19 mouse cellular contexts compared by ENCODE assay signal in the genomic region with DNA sequence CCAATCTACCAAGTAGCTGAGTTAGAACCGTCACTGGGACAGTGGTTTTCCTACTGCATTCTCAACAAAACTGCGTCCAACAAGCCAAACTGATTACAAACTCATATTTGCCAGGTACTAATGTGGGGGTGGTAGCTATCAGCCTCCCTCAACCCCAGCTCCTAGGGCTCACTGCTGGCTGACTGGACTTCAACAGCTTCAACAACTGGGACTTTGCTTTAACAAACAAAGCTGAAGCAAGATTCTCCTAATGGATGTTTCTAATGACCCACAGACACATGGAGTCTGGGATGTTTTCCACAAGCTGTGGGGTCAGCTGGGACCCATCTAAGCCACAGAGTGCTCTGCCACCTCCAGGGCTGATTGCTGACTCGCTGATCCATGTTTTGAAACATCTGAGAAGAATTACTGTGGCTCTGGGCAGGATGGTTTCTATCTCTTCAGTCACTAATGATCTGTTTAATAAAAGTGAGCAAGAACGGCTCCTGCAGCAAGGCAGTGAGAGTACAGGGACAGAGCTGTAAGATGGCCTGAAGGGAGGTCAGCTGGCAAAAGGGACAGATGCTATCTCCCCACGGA. TPM values are rescaled to one million over a fixed set of nuclear protein-coding genes. Genes with fewer than 3 reads are reported as not detected.
DNase-seq lines count a peak whose midpoint lies in the region; ATAC-seq lines count a peak whose summit lies in the region.
"Had no signal": no experiment of that assay in that cellular context is flagged by ENCODE, and none has a peak within 500 bp of the region (broad histone marks: within the 10 kb centered on the region; RNA-seq: fewer than 3 reads in every experiment).

No protein-coding gene starts in this region.

- WGBS in intestine, embryonic 16.5 days = 75% methylated on average over 5 of the region's 5 CpGs
- 65% methylated on average over 5 of the region's 5 CpGs for WGBS in intestine, embryonic 15.5 days
- 51% methylated on average over 5 of the region's 5 CpGs for WGBS in liver, embryonic 15.5 days (ENCODE audit: insufficient replicate concordance)
- 86% methylated on average over 5 of the region's 5 CpGs for WGBS in midbrain, embryonic 13.5 days

- H3K27ac ChIP-seq in intestine, embryonic 16.5 days (ENCODE audit: low read length) = peak overlapping the region; percentile 20; the same call in 1 of the 2 replicates
- no peak overlapping the region for H3K27ac ChIP-seq in intestine, embryonic 15.5 days
- peak overlapping the region; percentile 39 for H3K27ac ChIP-seq in liver, embryonic 15.5 days (replicated peaks)
- H3K27ac ChIP-seq in midbrain, embryonic 13.5 days = no peak overlapping the region
- H3K27ac ChIP-seq: lung, embryonic 15.5 days had no signal

- peak; percentile 60 for DNase-seq in NIH3T3 (ENCODE audit: low read depth)
- DNase-seq in lung, postnatal 4 days = peak; percentile 22 to 80
- no peak for DNase-seq in kidney, postnatal 10 days
- DNase-seq in right cerebral cortex, postnatal 10 days (ENCODE audit: low spot score in 2 of 2) = no peak
- DNase-seq: adrenal gland, postnatal 10 days; B cell, adult 2 months; cerebellum, adult 8-10 months; gastrocnemius, postnatal 25 days; heart, postnatal 4 days; kidney, postnatal 14 days; layer of hippocampus, adult 9-11 months had no signal

- peaks cover 2% of the 10 kb centered on the region; the same call in 1 of the 2 replicates for H3K4me1 ChIP-seq in intestine, embryonic 16.5 days (ENCODE audit: control insufficient read depth, insufficient read depth, low read length)
- H3K4me1 ChIP-seq in intestine, embryonic 15.5 days (replicated peaks) = 0 out of 2 replicates have a peak, but pooled peaks cover 3% of the 10 kb centered on the region
- H3K4me1 ChIP-seq in liver, embryonic 15.5 days (replicated peaks) = peaks cover 15% of the 10 kb centered on the region
- no peaks in the 10 kb centered on the region for H3K4me1 ChIP-seq in midbrain, embryonic 13.5 days (replicated peaks)
- H3K4me1 ChIP-seq: lung, embryonic 15.5 days had no signal

- no peak overlapping the region for H3K4me3 ChIP-seq in intestine, embryonic 16.5 days (ENCODE audit: low read length)
- H3K4me3 ChIP-seq in intestine, embryonic 15.5 days (replicated peaks) = no peak overlapping the region
- no peak overlapping the region for H3K4me3 ChIP-seq in liver, embryonic 15.5 days (replicated peaks)
- no peak overlapping the region for H3K4me3 ChIP-seq in midbrain, embryonic 13.5 days (replicated peaks)
- H3K4me3 ChIP-seq: lung, embryonic 15.5 days had no signal

- no peaks in the 10 kb centered on the region for H3K27me3 ChIP-seq in intestine, embryonic 16.5 days (replicated peaks; ENCODE audit: control insufficient read depth, insufficient read depth, low read length)
- no peaks in the 10 kb centered on the region for H3K27me3 ChIP-seq in intestine, embryonic 15.5 days (replicated peaks)
- H3K27me3 ChIP-seq in liver, embryonic 15.5 days = no peaks in the 10 kb centered on the region
- H3K27me3 ChIP-seq in midbrain, embryonic 13.5 days = no peaks in the 10 kb centered on the region
- H3K27me3 ChIP-seq: lung, embryonic 15.5 days had no signal

- no peak for ATAC-seq in intestine, embryonic 16.5 days
- ATAC-seq in intestine, embryonic 15.5 days = no peak
- ATAC-seq in liver, embryonic 15.5 days (ENCODE audit: insufficient read depth) = peak; percentile 43
- no peak for ATAC-seq in midbrain, embryonic 13.5 days

- H3K4me2 ChIP-seq in intestine, embryonic 16.5 days (ENCODE audit: low read depth, low read length) = no peak overlapping the region
- H3K4me2 ChIP-seq in intestine, embryonic 15.5 days (replicated peaks) = no peak overlapping the region
- H3K4me2 ChIP-seq in liver, embryonic 15.5 days = no peak overlapping the region
- no peak overlapping the region for H3K4me2 ChIP-seq in midbrain, embryonic 13.5 days (replicated peaks)
- H3K4me2 ChIP-seq: heart, embryonic 11.5 days; lung, embryonic 15.5 days; midbrain, embryonic 11.5 days had no signal

- no peaks in the 10 kb centered on the region for H3K9me3 ChIP-seq in intestine, embryonic 16.5 days (ENCODE audit: control insufficient read depth, low read length)
- no peaks in the 10 kb centered on the region for H3K9me3 ChIP-seq in intestine, embryonic 15.5 days
- H3K9me3 ChIP-seq in liver, embryonic 15.5 days (replicated peaks) = no peaks in the 10 kb centered on the region
- no peaks in the 10 kb centered on the region for H3K9me3 ChIP-seq in midbrain, embryonic 13.5 days
- H3K9me3 ChIP-seq: lung, embryonic 15.5 days had no signal

- H3K9ac ChIP-seq in intestine, embryonic 16.5 days (ENCODE audit: low read depth, low read length) = no peak overlapping the region
- no peak overlapping the region for H3K9ac ChIP-seq in intestine, embryonic 15.5 days
- H3K9ac ChIP-seq in liver, embryonic 15.5 days = no peak overlapping the region
- H3K9ac ChIP-seq in midbrain, embryonic 13.5 days (replicated peaks) = no peak overlapping the region
- H3K9ac ChIP-seq: lung, embryonic 15.5 days had no signal

- H3K36me3 ChIP-seq in intestine, embryonic 16.5 days (ENCODE audit: control insufficient read depth, insufficient read depth, low read length) = peaks cover 2% of the 10 kb centered on the region; the same call in 1 of the 2 replicates
- H3K36me3 ChIP-seq in intestine, embryonic 15.5 days = 0 out of 2 replicates have a peak, but pooled peaks cover 6% of the 10 kb centered on the region
- peaks cover 11% of the 10 kb centered on the region; the same call in 1 of the 2 replicates for H3K36me3 ChIP-seq in liver, embryonic 15.5 days (replicated peaks)
- peaks cover 92% of the 10 kb centered on the region for H3K36me3 ChIP-seq in midbrain, embryonic 13.5 days

RNA-seq across cellular contexts. Expression of gene Jmjd4, which starts 26.7 kb away (rescaled TPM):
- polyA plus RNA-seq in intestine, embryonic 16.5 days (2015; fragmentation: Nextera tagmentation; extraction: Ambion mirVana) = 7.4 and 8.1 TPM in 2 replicates
- polyA plus RNA-seq in intestine, embryonic 15.5 days (2015; fragmentation: Nextera tagmentation; extraction: Ambion mirVana) = 9.3 and 9.4 TPM in 2 replicates
- polyA plus RNA-seq in liver, embryonic 15.5 days (2015; fragmentation: Nextera tagmentation; extraction: Ambion mirVana) = 3.9 and 4.3 TPM in 2 replicates
- polyA plus RNA-seq in midbrain, embryonic 13.5 days (2015; fragmentation: Nextera tagmentation; extraction: Ambion mirVana) = 14.3 TPM in 2 replicates

RNA-seq across cellular contexts. Expression of gene Snap47, which starts 27.9 kb away (rescaled TPM):
- polyA plus RNA-seq in intestine, embryonic 16.5 days (2015; fragmentation: Nextera tagmentation; extraction: Ambion mirVana) = 74.4 and 76.8 TPM in 2 replicates
- 78.1 and 82.9 TPM in 2 replicates for polyA plus RNA-seq in intestine, embryonic 15.5 days (2015; fragmentation: Nextera tagmentation; extraction: Ambion mirVana)
- 25.4 and 27.1 TPM in 2 replicates for polyA plus RNA-seq in liver, embryonic 15.5 days (2015; fragmentation: Nextera tagmentation; extraction: Ambion mirVana)
- 352 and 380 TPM in 2 replicates for polyA plus RNA-seq in midbrain, embryonic 13.5 days (2015; fragmentation: Nextera tagmentation; extraction: Ambion mirVana)

RNA-seq across cellular contexts. Expression of gene Prss38, which starts 47.6 kb away (rescaled TPM):
- polyA plus RNA-seq in intestine, embryonic 16.5 days (2015; fragmentation: Nextera tagmentation; extraction: Ambion mirVana) = not detected in 2 replicates
- polyA plus RNA-seq in intestine, embryonic 15.5 days (2015; fragmentation: Nextera tagmentation; extraction: Ambion mirVana) = not detected in 2 replicates
- not detected in 2 replicates for polyA plus RNA-seq in liver, embryonic 15.5 days (2015; fragmentation: Nextera tagmentation; extraction: Ambion mirVana)
- not detected in 2 replicates for polyA plus RNA-seq in midbrain, embryonic 13.5 days (2015; fragmentation: Nextera tagmentation; extraction: Ambion mirVana)
- polyA plus RNA-seq: heart, embryonic 11.5 days; intestine, embryonic 14.5 days; lung, embryonic 15.5 days; midbrain, embryonic 11.5 days had no signal

RNA-seq across cellular contexts. Expression of gene Zfp867, which starts 49.2 kb away (rescaled TPM):
- polyA plus RNA-seq in intestine, embryonic 16.5 days (2015; fragmentation: Nextera tagmentation; extraction: Ambion mirVana) = 4.3 and 4.6 TPM in 2 replicates
- polyA plus RNA-seq in intestine, embryonic 15.5 days (2015; fragmentation: Nextera tagmentation; extraction: Ambion mirVana) = 4.7 and 5.3 TPM in 2 replicates
- polyA plus RNA-seq in liver, embryonic 15.5 days (2015; fragmentation: Nextera tagmentation; extraction: Ambion mirVana) = 1.4 and 1.5 TPM in 2 replicates
- polyA plus RNA-seq in midbrain, embryonic 13.5 days (2015; fragmentation: Nextera tagmentation; extraction: Ambion mirVana) = 14.7 and 15.0 TPM in 2 replicates

Comparison
In these comparisons a context has a peak if more than half of its experiments do, and no peak if none do; other contexts are left out.
1. H3K27ac ChIP-seq: peak in intestine, embryonic 16.5 days (single experiment) and liver, embryonic 15.5 days (single experiment); none in intestine, embryonic 15.5 days (single experiment) and midbrain, embryonic 13.5 days (single experiment).
2. DNase-seq: peak in NIH3T3 (single experiment) and lung, postnatal 4 days (2 of 2); none in kidney, postnatal 10 days (single experiment) and right cerebral cortex, postnatal 10 days (0 of 2).